Mouse (Mus musculus): ENCODE data around the gene H2al1a.

The H2al1a gene

GRCm38 (mm10) chrX:11345762-11346161, 46.7 kb downstream of the H2al1a start:
- no peak for DNase-seq (ENCODE audit: inconsistent ontology term)

- DNase-seq (ENCODE audit: inconsistent ontology term): no peak
Observed at GRCm38 (mm10) chrX:11346756-11347155, 47.7 kb downstream of the H2al1a start.

All from Muller cell, postnatal 12 days (primary cell).